Mouse (Mus musculus) c-Kit-negative CD71-positive TER-119-positive erythroid progenitor cells, embryonic 14.5 days (primary cell): ENCODE measurements around the gene Gpa33.

Experiments
- DNase-seq: peaks from one replicate; pipeline ENCODE4 v3.0.0-alpha.2; 2013; ENCODE audit warnings: low read depth, low spot score

Gpa33 gene

DNA sequence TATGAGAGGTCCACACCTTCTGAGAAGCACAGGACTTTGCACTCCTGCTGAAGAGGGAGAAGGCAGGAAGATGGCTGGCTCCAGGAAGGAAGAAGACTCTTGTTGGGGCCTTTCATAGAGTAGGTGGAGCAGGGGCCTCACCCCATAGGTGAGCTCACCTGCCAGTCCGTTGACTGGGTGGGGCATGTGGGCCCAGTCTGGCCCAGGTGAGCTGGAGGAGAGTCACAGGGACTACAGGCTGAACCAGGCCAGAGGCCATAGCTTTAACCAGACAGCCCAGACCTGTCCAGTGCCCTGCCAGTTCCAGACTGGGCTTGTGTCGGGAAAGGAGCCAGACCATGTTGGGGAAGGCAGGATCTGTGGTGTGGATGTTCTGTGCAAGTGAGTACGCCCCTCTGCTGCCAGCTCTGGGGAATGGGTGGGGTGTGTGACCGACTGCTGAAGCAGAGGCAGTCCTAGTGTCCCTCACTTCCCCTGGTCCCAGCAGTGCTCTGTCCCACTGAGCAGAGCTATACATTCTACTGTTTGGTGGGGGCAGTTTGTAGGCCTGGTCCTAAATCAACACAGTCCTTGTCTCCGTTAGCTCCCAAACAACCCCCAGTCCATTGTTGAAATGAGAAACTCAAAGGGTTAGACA is at the start of gene Gpa33:
TSS of gene Gpa33 (plus strand) at position 15 of the 637 bp plus-strand sequence.
- no peak for DNase-seq

DNA sequence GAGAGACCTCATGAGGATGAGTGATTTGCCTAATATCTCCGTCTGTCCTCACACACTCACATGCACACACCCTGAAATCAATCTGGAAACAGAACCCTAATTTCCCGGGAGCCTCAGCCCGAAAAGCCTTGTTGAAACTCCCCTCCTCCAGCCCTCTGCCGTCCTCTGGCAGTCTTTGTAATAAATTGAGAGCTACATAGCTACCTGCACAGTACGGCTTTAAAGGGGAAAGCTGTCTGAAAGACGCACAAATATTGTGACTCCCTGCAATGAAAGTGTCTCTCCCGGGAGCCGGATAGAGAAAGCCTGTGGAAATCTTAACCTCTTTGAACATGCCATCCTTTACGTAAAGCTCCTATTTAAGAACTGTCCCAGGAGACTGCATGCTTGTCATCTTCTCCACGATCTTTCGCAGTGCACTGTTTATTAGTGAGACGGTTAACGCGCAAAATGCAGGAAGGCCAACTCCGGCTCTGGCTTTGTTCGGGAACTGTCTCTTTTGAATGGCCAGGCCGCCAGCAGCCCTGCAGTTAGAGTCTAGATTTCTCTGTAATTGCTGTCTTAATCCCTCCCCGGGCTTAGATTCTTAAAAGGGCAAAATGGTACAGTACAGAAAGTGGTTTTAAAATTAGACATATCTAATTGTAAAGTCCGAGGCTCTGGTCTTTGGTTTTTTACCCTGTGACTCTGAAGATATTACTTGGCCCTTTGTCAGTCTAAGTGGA is 41.4 kb upstream of the Gpa33 start:
- no peak for DNase-seq

DNA sequence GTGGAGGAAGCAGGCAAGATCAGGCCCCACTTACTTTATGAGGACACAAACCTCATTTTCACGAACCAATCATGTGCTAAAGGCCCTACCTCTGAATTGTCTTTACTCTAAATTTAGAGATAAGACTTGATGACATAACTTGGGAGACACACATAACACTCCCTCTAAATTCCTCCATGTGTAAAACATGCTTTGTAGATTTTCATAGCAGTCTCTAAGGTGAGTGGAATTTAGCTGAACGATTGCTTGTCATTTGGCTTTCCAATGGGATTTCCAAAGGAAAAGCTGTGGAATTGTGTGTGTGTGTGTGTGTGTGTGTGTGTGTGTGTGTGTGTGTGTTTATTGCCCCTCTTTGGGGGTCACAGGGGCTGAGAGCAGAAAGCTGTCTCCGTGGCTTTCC is 40.7 kb upstream of the Gpa33 start:
- no peak for DNase-seq

DNA sequence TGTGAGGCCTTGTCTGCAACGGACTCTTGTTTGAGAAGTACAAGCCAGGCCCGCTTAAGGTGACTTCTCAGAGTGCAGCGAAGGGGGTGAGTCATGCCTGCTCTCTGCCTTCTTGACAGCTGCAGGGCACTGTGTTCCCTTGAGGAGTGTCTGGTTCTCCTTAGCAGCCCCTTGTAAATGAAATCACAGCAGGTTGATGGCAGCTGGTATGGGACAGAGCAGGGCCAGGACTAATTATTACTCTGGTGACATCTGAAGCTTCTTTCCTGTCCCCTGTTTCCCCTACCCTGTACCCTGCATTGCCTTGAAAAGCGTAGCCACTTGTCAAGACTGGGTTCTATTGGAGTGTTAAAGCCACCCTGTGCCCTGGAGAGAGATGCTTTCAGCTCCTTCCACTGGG is 40.3 kb upstream of the Gpa33 start:
- DNase-seq, result no peak

DNA sequence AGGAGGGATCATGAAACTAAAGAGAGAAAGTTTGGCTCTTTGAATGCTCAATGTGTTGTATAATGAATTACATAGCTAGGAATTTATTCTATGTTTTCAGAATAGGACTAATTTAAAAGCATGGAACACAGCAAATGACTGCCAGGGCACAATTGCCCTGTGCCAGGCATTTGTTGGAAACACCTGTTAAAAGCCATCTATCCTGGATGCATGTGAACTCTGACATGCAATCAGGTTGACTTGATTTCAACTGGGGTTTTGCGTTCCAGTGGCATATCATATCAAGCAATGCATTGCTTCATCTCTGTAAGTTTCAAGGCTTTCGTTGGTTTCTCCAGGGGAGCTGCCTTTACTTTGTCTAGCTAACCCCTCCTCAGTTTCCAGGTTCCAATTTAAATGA is 39.7 kb upstream of the Gpa33 start:
- DNase-seq, result no peak

DNA sequence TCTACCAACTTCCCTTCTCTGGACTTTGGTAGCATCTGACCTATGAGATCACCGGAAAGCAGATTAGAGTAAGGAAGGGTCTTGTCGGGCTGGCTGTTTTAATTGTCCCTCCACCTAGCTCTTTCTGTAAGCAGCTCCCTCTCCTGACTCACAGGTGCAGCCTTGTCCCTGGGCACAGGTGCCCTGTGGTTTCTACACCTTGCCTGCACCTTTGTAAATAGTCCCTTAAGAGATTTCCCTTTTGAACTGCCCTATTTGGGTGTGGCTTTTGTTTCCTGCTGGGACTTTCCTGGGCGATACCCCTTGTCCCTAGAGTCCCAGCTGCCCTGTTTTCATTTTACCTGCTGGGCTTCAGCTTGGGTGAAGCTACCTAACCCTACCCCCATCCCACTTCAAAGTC is 35.6 kb upstream of the Gpa33 start:
- no peak for DNase-seq

DNA sequence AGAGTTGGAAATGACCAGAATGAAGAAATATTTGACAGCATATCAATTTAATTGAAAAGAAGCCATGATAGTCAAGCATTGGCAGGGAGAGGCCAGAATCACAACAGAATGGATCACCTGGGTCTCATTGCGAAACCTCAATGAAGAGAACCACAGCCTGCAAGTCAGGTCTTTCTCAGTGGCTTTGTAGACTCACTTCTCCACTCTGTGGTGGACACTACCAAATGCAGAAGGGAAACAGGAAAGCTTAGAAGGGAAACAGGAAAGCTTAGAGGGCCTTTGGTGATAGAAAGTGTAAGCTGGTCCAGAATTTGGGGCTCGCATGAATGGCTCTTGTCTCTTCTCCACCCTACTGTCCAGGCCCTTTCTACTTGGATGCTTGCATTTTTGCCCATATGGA is 31.9 kb upstream of the Gpa33 start:
- DNase-seq, result no peak

DNA sequence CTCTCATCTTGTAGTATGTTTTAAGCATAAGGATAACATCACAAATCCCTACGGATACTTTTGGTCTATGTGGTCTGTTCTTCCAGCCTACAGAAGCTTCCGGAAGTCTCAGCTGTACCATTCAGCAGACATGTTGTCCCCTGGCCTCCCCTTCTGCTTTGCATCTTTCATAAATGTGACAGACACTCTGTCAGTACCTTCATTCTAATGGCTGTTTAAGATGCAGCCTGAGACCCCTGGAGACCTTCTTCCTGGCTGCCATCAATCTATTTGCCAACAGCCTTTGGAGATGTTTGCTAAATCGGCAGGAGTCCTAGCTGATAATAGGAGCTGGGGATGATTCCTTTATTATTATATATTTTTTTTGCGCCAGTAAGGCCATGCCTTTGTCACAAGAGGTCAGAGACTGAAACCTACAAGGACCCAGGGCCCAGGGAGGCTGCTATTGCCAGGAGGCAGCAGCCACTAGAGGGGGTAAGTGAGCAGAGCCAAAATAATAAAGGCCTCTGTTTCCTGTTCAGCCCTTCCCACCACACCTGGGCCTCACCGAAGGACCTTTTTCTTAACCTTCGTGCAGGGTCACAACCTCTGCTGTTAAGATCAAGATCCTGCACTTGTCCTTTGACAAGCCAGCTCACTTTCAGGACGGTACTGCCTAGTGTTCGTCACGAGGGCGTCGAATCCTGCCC is 27.0 kb upstream of the Gpa33 start:
- DNase-seq, result no peak

DNA sequence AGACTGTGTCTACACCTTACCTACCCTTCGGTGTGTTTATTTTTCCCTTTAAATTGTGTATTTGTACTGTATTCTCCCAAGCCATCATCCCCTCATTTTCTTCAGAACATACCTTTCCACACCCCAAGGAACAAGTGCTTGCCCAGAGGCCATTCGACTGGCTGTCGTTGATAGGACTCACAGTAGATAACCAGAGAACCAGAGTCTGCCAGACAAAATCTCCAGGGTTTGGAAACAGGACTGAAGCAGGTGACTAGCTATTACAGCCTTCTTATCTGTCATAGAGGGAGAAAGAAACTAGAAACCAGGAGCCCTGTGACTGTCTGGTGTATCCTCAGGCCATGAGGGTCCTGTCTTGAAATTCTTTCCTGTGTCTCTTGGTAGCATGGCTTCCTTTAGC is 25.2 kb upstream of the Gpa33 start:
- DNase-seq, result no peak

DNA sequence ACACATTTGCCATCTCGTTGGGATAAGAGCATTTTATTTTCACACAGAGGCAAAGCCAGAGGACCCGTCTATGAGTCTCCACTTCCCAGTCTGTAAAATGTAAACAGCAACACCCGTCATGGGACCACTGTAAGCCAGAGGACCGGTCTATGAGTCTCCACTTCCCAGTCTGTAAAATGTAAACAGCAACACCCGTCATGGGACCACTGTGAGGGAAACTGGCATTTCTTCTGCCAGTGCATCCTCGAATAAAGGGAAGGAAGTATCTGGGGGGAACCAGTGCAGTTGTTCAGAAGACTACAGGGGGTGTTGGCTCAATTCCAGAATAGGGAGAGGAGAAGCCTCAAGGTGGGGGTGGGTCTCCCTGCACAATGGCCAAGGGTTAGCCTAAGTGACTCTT is 24.6 kb upstream of the Gpa33 start:
- no peak for DNase-seq

DNA sequence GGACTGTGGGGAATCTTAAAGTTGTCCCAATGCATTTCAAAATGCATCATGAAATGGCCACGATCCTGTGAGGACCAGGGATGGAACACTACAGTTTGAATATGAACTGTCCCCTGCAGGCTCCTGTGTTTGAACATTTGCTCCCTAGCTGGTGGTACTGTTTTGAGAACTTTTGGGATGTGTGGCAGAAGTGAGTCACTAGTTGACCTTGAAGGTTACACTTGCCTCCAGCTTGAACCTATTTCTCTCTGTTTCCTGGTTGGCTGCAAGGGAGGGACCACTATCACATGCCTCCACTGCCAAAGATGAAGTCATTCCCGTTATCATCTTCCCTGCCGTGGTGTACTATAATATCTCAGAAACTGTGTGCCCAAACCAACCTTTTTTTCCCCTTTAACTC is 15.1 kb upstream of the Gpa33 start:
- DNase-seq, result no peak

DNA sequence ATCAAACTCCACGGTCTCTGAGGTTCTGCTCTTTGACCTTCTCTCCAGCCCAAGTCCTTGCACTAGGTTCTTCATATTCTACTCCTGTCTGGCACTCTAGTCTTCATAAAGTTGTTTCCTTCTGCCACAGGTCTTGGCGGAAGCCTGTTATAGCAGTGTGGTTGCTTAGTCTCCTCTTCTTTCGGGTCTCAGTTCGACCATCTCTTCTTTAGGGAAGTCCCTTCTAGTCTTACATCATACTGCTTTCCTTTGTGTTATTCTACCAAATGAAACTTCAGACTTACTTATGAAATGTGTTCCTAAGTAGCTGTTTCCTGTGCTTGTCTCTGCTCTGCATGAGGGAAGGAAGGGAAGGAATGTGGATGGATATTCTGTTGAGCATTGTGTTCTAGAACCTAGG is 14.3 kb upstream of the Gpa33 start:
- DNase-seq, result no peak

DNA sequence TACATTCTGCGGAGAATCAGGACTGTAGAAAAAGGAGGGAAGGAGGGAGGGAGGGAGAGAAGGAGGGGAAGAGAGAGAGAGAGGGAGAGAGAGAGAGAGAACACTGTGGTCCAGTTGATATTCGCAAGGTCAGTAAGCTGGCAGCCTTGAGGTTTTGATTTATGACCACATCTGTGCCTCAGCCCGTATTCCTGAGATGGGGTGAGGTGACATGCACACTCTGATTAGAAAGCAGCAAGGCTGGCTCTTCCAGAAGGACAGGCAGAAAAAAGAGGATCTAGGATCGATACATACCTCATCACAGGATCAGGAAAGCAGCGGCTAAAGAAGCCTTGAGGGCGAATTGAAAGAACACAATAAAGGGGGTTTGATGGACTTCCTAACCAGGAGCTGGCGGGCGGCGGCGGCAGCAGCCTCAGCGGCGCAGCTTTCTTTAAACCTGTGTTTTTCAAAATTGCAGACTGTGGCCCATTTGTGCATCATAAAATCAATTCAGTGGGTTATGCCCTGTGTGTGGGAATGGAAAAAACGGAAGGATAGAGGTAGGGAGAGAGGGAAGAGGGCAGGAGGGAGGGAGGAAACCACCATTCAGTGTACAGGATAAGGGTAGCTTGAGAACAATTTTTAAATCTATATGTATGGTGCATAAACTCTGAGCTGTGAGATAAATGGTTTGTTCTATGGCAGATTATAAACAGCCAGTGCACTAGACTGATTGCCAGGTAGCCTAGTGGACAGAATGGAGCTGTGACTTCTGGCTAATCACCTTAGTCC is 12.0 kb upstream of the Gpa33 start:
- no peak for DNase-seq

DNA sequence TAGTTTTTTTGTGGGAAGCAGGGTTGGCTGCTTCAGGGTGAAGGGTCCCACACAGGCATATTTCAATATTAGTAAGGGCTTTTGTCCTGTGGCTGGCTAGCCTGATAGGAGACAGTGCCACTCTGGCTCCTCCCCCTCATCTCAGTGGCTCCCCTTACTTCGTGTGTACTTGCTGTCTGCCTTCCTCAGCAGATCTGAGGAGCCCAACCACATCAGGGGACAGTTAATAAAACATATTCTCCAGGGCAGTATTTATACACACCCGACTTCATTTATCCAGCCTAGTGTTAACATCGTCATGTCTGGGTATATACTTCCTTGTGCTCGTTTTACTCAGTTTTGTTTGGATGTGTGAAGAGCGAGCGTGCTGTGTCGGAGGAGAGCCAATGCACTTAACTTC is 7.9 kb upstream of the Gpa33 start:
- no peak for DNase-seq

DNA sequence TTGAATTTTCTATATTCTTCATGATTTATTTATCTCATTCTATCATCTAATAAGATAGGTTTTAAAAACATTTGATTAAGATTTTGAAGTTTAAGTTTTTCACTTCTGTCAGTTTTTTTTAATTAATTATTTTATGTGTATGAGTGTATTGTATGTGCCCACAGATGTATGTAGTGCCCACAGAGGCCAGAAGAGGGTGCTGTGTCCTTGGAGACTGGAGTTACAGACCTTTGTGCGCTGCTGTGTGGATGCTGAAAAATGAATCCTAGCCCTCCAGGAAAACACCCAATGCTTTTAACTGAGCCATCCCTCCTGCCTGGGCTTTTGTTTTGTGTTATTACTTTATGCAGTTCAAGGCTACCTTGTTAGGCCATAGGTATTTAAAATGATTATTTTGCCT is 7.0 kb upstream of the Gpa33 start:
- DNase-seq, result no peak

DNA sequence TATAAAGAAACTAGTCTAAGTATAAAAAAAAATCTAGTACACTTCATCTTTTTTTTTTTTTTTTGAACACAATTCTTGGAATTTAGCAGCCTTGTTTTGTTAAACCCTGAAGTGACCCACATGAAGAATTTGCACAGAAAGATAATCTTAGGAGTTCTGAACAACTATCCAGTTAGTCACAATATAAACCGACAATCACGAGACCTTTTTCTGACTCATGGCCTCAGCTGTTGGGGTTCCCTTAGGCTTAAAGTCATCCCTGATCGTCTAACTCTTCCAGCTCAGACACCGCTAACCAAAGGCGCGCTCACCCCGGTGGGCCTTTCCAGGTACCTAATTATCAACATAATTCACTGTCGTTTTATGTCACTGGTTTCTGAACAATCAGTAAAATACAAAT is 6.3 kb upstream of the Gpa33 start:
- no peak for DNase-seq

DNA sequence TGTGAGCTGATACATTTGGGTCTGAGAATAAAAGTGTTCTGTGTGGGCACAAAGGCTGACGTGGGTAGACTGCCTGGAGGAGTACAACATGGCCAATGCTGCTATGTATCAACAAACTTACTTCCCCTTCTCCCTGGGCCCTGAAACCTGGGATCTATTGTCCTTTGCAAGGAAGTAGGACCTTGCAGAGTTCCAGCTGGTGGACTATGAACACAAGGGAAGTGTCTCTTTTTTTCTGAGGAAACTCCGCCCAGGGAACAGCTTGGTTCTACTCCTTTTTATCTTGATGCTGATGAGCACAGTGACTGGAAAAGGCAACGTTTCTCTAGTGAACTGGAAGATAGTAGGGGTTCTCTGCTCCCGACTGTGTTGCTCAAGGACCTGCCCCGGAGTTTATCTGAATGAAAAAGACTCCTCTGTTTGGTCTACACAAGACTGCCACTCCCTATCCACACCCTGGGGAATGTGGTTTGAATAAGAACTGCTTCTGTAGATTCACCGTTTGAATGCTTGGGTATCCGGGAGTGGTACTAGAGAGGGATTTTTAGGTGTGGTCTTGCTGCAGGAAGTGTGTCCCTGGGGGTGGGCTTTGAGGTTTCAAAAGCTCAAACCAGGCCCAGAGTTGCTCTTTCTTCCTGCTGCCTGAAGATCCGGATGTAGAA is 5.0 kb upstream of the Gpa33 start:
- no peak for DNase-seq

DNA sequence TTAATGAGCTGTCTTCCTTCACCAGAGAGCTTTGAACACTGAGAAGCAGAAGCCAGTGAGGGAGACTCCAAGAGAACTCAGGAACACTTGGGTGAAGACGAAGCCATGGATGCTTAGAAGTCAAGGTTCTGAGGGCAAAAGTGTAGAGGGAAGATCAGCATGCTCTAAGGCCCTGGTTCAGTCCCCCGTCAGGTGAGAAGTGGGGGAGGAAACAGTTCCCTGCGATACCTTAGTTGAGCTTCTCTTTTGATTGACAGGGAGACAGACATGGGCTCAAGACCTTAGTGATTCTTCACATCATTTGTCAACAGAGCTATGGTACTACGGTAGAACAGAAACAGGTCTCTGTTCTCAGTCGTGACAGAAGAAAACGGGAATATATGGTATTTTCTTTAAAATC is 3.7 kb upstream of the Gpa33 start:
- DNase-seq, result no peak

DNA sequence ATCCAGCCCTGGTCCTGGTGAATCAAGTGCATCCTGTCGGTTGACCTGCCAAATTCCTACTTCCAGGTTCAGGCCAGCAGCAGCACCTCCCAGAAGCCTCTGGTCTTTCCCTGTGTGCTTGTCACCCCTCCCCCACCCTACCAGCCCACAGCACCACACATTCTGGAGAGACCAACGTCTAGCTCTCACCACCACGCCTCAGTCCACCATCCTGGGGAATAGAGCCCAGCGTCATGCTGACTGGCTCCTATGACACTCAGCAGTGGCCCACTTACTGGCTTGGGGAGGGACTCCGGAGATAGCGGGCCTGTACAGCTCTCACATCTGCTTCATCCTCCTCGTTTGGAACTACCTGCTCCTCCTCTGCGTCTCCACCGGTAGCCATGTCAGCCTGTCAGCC is 3.2 kb upstream of the Gpa33 start:
- no peak for DNase-seq

DNA sequence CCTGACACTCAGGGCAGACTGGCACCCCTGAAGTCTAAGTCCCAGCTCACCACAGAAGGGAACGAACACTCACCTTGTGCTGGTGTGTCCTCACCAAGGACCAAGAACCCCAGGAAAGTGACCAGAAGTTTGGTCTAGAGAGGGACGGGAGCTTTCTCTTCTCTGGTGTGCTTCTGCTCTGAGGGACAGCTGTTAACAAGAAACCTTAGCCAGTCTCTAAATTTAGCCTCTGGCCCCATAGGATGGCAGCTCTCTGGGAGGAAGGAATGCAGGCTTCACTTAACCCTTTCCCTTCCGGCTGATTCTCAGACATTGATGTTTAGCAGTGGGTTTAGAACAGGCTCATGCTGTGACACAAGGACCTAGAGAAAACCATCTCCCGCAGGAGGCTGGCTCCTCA is 2.3 kb upstream of the Gpa33 start, which contains the start of gene Dusp27:
TSS of gene Dusp27 (minus strand) at position 204 of the 400 bp plus-strand sequence.
- DNase-seq, result no peak

DNA sequence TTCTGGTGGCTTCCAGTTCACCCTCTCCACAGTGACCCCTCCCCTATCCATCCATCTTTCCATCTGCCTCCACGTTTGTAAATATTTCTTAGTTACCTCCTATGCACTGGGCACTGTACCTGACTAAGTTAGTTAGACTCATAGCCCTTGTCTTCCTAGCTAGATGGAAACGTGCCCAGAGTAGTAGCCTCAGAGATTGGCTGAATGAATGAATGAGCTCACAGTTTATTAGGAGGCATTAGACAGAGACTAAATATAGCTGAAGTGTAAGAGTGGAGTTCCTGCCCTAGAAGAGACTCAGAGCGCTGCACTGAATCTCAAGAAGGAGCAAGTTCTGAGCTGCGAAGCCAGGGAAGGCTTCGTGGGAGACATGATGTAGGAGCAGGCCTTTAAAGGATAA is 1.5 kb upstream of the Gpa33 start:
- no peak for DNase-seq

DNA sequence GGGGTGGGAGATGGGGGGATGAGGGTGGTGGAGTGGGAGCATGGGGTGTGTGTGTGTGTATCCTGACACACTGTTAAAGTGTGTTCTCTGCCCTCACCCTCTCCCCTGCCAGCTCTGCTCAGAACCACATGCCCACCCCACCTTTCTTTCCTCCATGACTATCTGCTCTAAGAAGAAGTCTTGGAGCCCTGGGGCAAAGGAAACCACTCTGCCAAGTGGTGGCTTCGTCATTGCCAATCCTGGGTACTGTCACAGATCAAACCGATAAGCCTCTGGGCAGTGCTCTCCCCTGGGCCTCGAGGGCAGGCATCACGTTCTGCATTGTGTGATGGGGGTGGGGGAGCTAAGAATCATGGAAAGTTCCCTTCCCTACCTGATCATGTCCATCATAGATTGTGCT is 2.3 kb downstream of the Gpa33 start:
- no peak for DNase-seq
